Mouse (Mus musculus): ENCODE measurements at regions not wholly inside any gene's neighbourhood (a gene's known extent, or its start where the extent isn't known, plus 50 kb on each side); places are given as distances from the start of the nearest gene placed in this dataset.

DNA sequence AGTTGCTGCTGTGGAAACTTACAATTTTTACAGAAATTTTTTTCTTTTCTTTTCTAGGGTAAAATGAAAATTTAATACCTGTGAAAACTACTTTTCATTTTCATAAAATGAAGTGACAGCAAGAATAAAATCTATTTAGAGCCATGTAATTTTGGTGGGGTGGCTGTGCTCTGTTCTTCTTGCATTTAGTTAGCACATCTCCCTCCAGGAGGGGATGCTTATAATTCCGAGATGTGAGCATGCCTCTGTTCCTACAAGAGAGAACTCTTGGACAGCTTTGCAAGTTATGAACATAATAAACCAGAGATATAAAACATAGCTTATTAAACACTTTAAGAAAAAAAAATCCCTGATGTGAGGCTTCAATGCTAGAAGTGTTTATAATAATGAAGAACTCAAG, 313.9 kb upstream of the Dph6 start:
- TF ChIP-seq CTCF (IDR thresholded peaks at IDR 0.05; ENCODE audit: low read depth, low read length) (no peak), TAL1 (conservative IDR thresholded peaks at IDR 0.05; ENCODE audit: low read depth, low read length) (no peak), GATA1 (IDR thresholded peaks at IDR 0.05; ENCODE audit: borderline replicate concordance, low read length) (no peak), GATA2 (IDR thresholded peaks at IDR 0.05; ENCODE audit: borderline replicate concordance, low read depth, low read length) (no peak)
